In genomic region chr5:122106212-122106611, GRCm38 (mm10) we compare ENCODE assay signal across 22 mouse cellular contexts. TPM values are rescaled to one million over a fixed set of nuclear protein-coding genes. Genes with fewer than 3 reads are reported as not detected.
"Had no signal": no experiment of that assay in that cellular context is flagged by ENCODE, and none has a peak within 500 bp of the region (broad histone marks: within the 10 kb centered on the region; RNA-seq: fewer than 3 reads in every experiment).

No protein-coding gene starts in this region.

- H3K27ac ChIP-seq: kidney, postnatal 0 days; limb, embryonic 15.5 days; liver, embryonic 12.5 days; macrophage; midbrain, embryonic 15.5 days; neural tube, embryonic 12.5 days had no signal

- ATAC-seq: liver, embryonic 12.5 days; midbrain, embryonic 15.5 days had no signal

- H3K9me3 ChIP-seq: limb, embryonic 15.5 days; liver, embryonic 12.5 days; megakaryocyte, embryonic 14.5 days; midbrain, embryonic 15.5 days; neural tube, embryonic 12.5 days had no signal

- H3K9ac ChIP-seq: limb, embryonic 15.5 days; liver, embryonic 12.5 days; lung, embryonic 14.5 days; midbrain, embryonic 15.5 days; neural tube, embryonic 12.5 days had no signal

- H3K27me3 ChIP-seq: midbrain, embryonic 15.5 days had no signal

- DNase-seq: kidney, postnatal 36 days; layer of hippocampus, adult 9-11 months; layer of hippocampus, postnatal 36 days; lung, embryonic 14.5 days; lung, postnatal 10 days; right cerebral cortex, postnatal 4 days; spleen, adult 18-20 months; thymus, adult 2 months; thymus, postnatal 25 days had no signal

- H3K4me3 ChIP-seq: limb, embryonic 15.5 days; liver, embryonic 12.5 days; megakaryocyte, embryonic 14.5 days; midbrain, embryonic 15.5 days; neural tube, embryonic 12.5 days had no signal

- H3K4me2 ChIP-seq: limb, embryonic 15.5 days; liver, embryonic 12.5 days; lung, embryonic 14.5 days; midbrain, embryonic 11.5 days; midbrain, embryonic 15.5 days; neural tube, embryonic 12.5 days had no signal

- H3K36me3 ChIP-seq: limb, embryonic 15.5 days; liver, embryonic 12.5 days; midbrain, embryonic 15.5 days; neural tube, embryonic 12.5 days had no signal

- H3K4me1 ChIP-seq: liver, embryonic 12.5 days had no signal

RNA-seq across cellular contexts. Expression of gene Myl2, which starts 5.5 kb away (rescaled TPM):
- total RNA-seq: left cerebral cortex, postnatal 25 days; monocyte, adult 5-6 weeks had no signal
- polyA plus RNA-seq: macrophage had no signal

RNA-seq across cellular contexts. Expression of gene Ccdc63, which starts 34.4 kb away (rescaled TPM):
- polyA plus RNA-seq: kidney, postnatal 0 days; limb, embryonic 11.5 days; liver, embryonic 12.5 days; liver, embryonic 16.5 days; midbrain, embryonic 15.5 days; neural tube, embryonic 12.5 days; stomach, embryonic 14.5 days had no signal

RNA-seq across cellular contexts. Expression of gene Cux2, which starts 56.3 kb away (rescaled TPM):
- total RNA-seq: monocyte, adult 5-6 weeks had no signal
- polyA plus RNA-seq: macrophage had no signal
